Mouse (Mus musculus) liver, adult 2 months (tissue): ENCODE results near the gene Flcn. TPM values are rescaled to one million over a fixed set of nuclear protein-coding genes. Genes with fewer than 3 reads are reported as not detected.

Experiments used
- DNase-seq: peaks from one replicate; pipeline ENCODE4 v3.0.0-alpha.2; 2011; ENCODE audit warnings: low read depth, low spot score; ENCODE audit errors: extremely low read depth
- H3K27ac ChIP-seq: fragments of 200-500 bp; replicated peaks from 2 replicates; pipeline ENCODE4 v1.5.1; 2012; ENCODE audit warnings: low read depth, mild to moderate bottlenecking, control low read depth, inconsistent platforms, low read length; ENCODE audit not compliant: insufficient read depth
- H3K27me3 ChIP-seq: fragments of 200-500 bp; 2 replicates; pipeline ENCODE4 v1.6.1; 2012; ENCODE audit warnings: mild to moderate bottlenecking, moderate library complexity, low read length, inconsistent platforms; ENCODE audit not compliant: control insufficient read depth, insufficient read depth
- H3K36me3 ChIP-seq: fragments of 200-500 bp; 2 replicates; pipeline ENCODE4 v1.6.1; 2012; ENCODE audit warnings: low read length, inconsistent platforms; ENCODE audit not compliant: control insufficient read depth, insufficient read depth
- H3K4me1 ChIP-seq: fragments of 200-500 bp; 2 replicates; pipeline ENCODE4 v1.6.1; 2011; ENCODE audit warnings: low read length; ENCODE audit not compliant: control insufficient read depth, insufficient read depth
- H3K4me3 ChIP-seq: fragments of 200-500 bp; 2 replicates; pipeline ENCODE4 v1.5.1; 2011; ENCODE audit warnings: low read depth, mild to moderate bottlenecking, control low read depth, low read length, moderate library complexity; ENCODE audit not compliant: insufficient read depth
- H3K79me2 ChIP-seq: fragments of 200-500 bp; 2 replicates; pipeline ENCODE4 v1.6.1; 2012; ENCODE audit warnings: inconsistent platforms, mild to moderate bottlenecking, low read length, moderate library complexity; ENCODE audit not compliant: control insufficient read depth, insufficient read depth
- H3K9ac ChIP-seq: fragments of 200-500 bp; 2 replicates; pipeline ENCODE4 v1.6.1; 2012; ENCODE audit warnings: low read depth, mild to moderate bottlenecking, control low read depth, inconsistent platforms, low read length
- CTCF ChIP-seq: fragments of 200-500 bp; IDR thresholded peaks from 2 replicates; pipeline ENCODE4 v1.5.1; 2011; ENCODE audit warnings: low read depth, low read length, control low read depth
- POLR2A ChIP-seq: fragments of 200-500 bp; IDR thresholded peaks from 2 replicates; pipeline ENCODE4 v1.6.1; 2011; ENCODE audit warnings: low read length, control low read depth; ENCODE audit not compliant: insufficient read depth; ENCODE audit errors: extremely low read depth
- WGBS: fragments of 180-500 bp; shearing (Covaris S2); methylation state at CpG from one replicate; pipeline ENCODE4 v1.1.7; 2018; 5-methylcytosine and 5-hydroxymethylcytosine counted together
- polyA plus RNA-seq: library from polyadenylated mRNA; depleted of rRNA; stranded (reverse); fragments of >200 nt; gene quantifications from 2 replicates; pipeline ENCODE4 v1.2.3, GENCODE M21; 2012; rRNA removed
- total RNA-seq: library from RNA; depleted of rRNA; stranded (reverse); fragments of >200 nt; gene quantifications from 2 replicates; pipeline ENCODE4 v1.2.3, GENCODE M21; 2014; rRNA removed

Flcn gene
- total and polyA plus RNA-seq, 2 experiments: 24.6 to 31.4 TPM

- H3K9ac ChIP-seq: no peak overlapping the region
- H3K27me3 ChIP-seq: no peaks in the 10 kb centered on the region
- no peaks in the 10 kb centered on the region for H3K4me1 ChIP-seq
- H3K36me3 ChIP-seq: peaks cover 13% of the 10 kb centered on the region; the same call in 1 of the 2 replicates
- WGBS: 91% methylated on average over 4 of the region's 4 CpGs
- no peak for DNase-seq
- no peak overlapping the region for H3K4me3 ChIP-seq
- no peak for TF ChIP-seq CTCF
- no peak for TF ChIP-seq POLR2A
- H3K79me2 ChIP-seq: no peaks in the 10 kb centered on the region
- H3K27ac ChIP-seq: no peak overlapping the region
Observed at GRCm38 (mm10) chr11:59744374-59744773, 65.4 kb downstream of the Flcn start.

- no peaks in the 10 kb centered on the region for H3K79me2 ChIP-seq
- no peaks in the 10 kb centered on the region for H3K4me1 ChIP-seq
- H3K27me3 ChIP-seq: no peaks in the 10 kb centered on the region
- WGBS: 100% methylated on average over 1 of the region's 1 CpGs
- H3K9ac ChIP-seq: no peak overlapping the region
- H3K27ac ChIP-seq: no peak overlapping the region
- H3K4me3 ChIP-seq: no peak overlapping the region
- DNase-seq: no peak
- peaks cover 12% of the 10 kb centered on the region; the same call in 1 of the 2 replicates for H3K36me3 ChIP-seq
- TF ChIP-seq POLR2A (no peak), CTCF (no peak)
Observed at GRCm38 (mm10) chr11:59743712-59744111, 66.1 kb downstream of the Flcn start.

DNA sequence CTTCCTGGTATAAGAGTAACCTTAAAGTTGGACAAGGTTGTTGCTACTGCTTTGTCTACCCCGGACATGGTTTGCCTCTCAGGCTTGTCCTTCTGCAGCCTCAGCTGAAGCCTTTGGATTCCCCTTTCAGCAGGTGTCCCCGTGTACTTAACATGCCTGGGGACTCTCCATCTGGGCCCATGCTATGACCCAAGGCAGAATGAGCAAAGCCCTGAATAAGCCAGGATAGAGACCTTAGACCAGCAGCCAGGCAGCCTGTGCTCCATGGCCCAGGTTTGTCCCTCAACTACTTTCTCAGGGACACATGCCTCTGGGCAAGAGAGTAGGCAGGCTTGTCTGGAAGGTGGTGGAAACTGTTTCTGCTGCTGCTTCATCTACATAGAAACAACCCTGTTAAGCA, 66.5 kb downstream of the Flcn start:
- no peak overlapping the region for H3K9ac ChIP-seq
- DNase-seq: no peak
- H3K27me3 ChIP-seq: no peaks in the 10 kb centered on the region
- no peak overlapping the region for H3K27ac ChIP-seq
- no peaks in the 10 kb centered on the region for H3K4me1 ChIP-seq
- 95% methylated on average over 2 of the region's 2 CpGs for WGBS
- H3K4me3 ChIP-seq: no peak overlapping the region
- TF ChIP-seq CTCF (no peak), POLR2A (no peak)
- H3K79me2 ChIP-seq: no peaks in the 10 kb centered on the region
- H3K36me3 ChIP-seq: peaks cover 10% of the 10 kb centered on the region; the same call in 1 of the 2 replicates

- no peak overlapping the region for H3K27ac ChIP-seq
- TF ChIP-seq CTCF (no peak), POLR2A (no peak)
- no peak overlapping the region for H3K9ac ChIP-seq
- H3K79me2 ChIP-seq: no peaks in the 10 kb centered on the region
- no peaks in the 10 kb centered on the region for H3K27me3 ChIP-seq
- DNase-seq: no peak
- H3K4me1 ChIP-seq: no peaks in the 10 kb centered on the region
- 95% methylated on average over 5 of the region's 5 CpGs for WGBS
- H3K36me3 ChIP-seq: peaks cover 14% of the 10 kb centered on the region; the same call in 1 of the 2 replicates
- H3K4me3 ChIP-seq: no peak overlapping the region
Observed at GRCm38 (mm10) chr11:59741915-59742314, 67.9 kb downstream of the Flcn start.

Other genes starting within 250 kb of the Flcn start
- not detected in 2 replicates for gene Olfr222, start 233.8 kb downstream of the Flcn start, total RNA-seq
- gene Olfr222, start 233.8 kb downstream of the Flcn start, polyA plus RNA-seq: not detected in 2 replicates
- gene Olfr223, start 216.7 kb downstream of the Flcn start, total RNA-seq: not detected in 2 replicates
- gene Olfr223, start 216.7 kb downstream of the Flcn start, polyA plus RNA-seq: not detected in 2 replicates
- gene Mprip, start 148.7 kb downstream of the Flcn start, total RNA-seq: 29.0 and 32.6 TPM in 2 replicates
- 36.7 and 58.4 TPM in 2 replicates for gene Mprip, start 148.7 kb downstream of the Flcn start, polyA plus RNA-seq
- gene Pld6, start 22.4 kb downstream of the Flcn start, total RNA-seq: 1.6 and 1.9 TPM in 2 replicates
- 3.9 and 4.3 TPM in 2 replicates for gene Pld6, start 22.4 kb downstream of the Flcn start, polyA plus RNA-seq
- 6.9 and 9.3 TPM in 2 replicates for gene Nt5m, start 29.4 kb upstream of the Flcn start, total RNA-seq
- 19.3 and 21.6 TPM in 2 replicates for gene Nt5m, start 29.4 kb upstream of the Flcn start, polyA plus RNA-seq
- 63.4 and 65.4 TPM in 2 replicates for gene Cops3, start 29.8 kb upstream of the Flcn start, total RNA-seq
- 11.8 and 12.3 TPM in 2 replicates for gene Cops3, start 29.8 kb upstream of the Flcn start, polyA plus RNA-seq
- gene Med9, start 138.2 kb upstream of the Flcn start, total RNA-seq: 4.2 and 4.4 TPM in 2 replicates
- 7.3 and 7.8 TPM in 2 replicates for gene Med9, start 138.2 kb upstream of the Flcn start, polyA plus RNA-seq
- 0.13 and 0.18 TPM in 2 replicates for gene Rasd1, start 154.9 kb upstream of the Flcn start, total RNA-seq
- 0.15 TPM in 2 replicates for gene Rasd1, start 154.9 kb upstream of the Flcn start, polyA plus RNA-seq
- gene Pemt, start 236.5 kb upstream of the Flcn start, total RNA-seq: 432 and 472 TPM in 2 replicates
- 1,369 and 1,396 TPM in 2 replicates for gene Pemt, start 236.5 kb upstream of the Flcn start, polyA plus RNA-seq